Mouse (Mus musculus) E14TG2a.4 (cell line): ENCODE results near the gene Ss18l1.

Source experiments
- CTCF ChIP-seq: conservative IDR thresholded peaks from 2 replicates; pipeline ENCODE4 v1.5.1; 2014; ENCODE audit warnings: low read length
- NANOG ChIP-seq: IDR thresholded peaks from 2 replicates; pipeline ENCODE4 v1.6.1; 2014; ENCODE audit warnings: borderline replicate concordance, low read length, mixed read lengths
- POU5F1 ChIP-seq: IDR thresholded peaks from 2 replicates; pipeline ENCODE4 v1.6.1; 2014; ENCODE audit warnings: low read length, borderline replicate concordance

- TF ChIP-seq CTCF (no peak), POU5F1 (no peak), NANOG (no peak)
Measured at GRCm38 (mm10) chr2:180018573-180018972, 23.7 kb upstream of the Ss18l1 start.
